In the genomic region with DNA sequence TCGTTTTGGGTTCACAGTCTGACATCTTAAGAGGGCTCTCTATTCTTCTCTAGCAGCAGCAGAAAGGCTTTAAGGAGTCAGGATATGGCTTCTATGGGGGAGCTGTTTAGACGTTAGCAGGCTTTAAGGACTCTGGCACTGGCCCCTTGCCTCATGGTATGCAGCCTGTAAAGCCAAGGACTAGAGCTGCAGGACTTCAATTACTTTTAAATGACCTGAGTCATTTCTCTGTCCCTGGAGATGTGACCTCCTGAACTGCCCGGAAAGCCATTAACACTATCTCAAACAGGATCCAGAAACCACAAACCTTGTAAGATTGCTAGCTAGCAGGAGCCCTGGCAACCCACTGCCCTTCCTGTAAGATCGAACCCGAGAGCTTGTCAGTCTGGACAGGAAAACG, we compare ENCODE assay signal across 25 mouse cellular contexts.
DNase-seq lines count a peak whose midpoint lies in the region; ATAC-seq lines count a peak whose summit lies in the region.
"Had no signal": no experiment of that assay in that cellular context is flagged by ENCODE, and none has a peak within 500 bp of the region (broad histone marks: within the 10 kb centered on the region; RNA-seq: fewer than 3 reads in every experiment).

No protein-coding gene starts in this region.

- no peaks in the 10 kb centered on the region for H3K4me1 ChIP-seq in midbrain, embryonic 11.5 days (ENCODE audit: control insufficient read depth, insufficient read depth, low read length)
- H3K4me1 ChIP-seq in midbrain, embryonic 13.5 days (replicated peaks), result peaks cover 18% of the 10 kb centered on the region
- H3K4me1 ChIP-seq in neural tube, embryonic 11.5 days (ENCODE audit: control insufficient read depth, insufficient read depth, low read length), result no peaks in the 10 kb centered on the region
- 0 out of 2 replicates have a peak, but pooled peaks cover 3% of the 10 kb centered on the region for H3K4me1 ChIP-seq in intestine, embryonic 15.5 days (replicated peaks)
- H3K4me1 ChIP-seq: limb, embryonic 15.5 days had no signal

- 50% methylated on average over 6 of the region's 6 CpGs for WGBS in midbrain, embryonic 11.5 days
- 46% methylated on average over 6 of the region's 6 CpGs for WGBS in midbrain, embryonic 13.5 days
- 28% methylated on average over 6 of the region's 6 CpGs for WGBS in neural tube, embryonic 11.5 days
- 18% methylated on average over 6 of the region's 6 CpGs for WGBS in intestine, embryonic 15.5 days

- no peaks in the 10 kb centered on the region for H3K9me3 ChIP-seq in midbrain, embryonic 11.5 days (ENCODE audit: control insufficient read depth, low read length)
- no peaks in the 10 kb centered on the region for H3K9me3 ChIP-seq in midbrain, embryonic 13.5 days
- no peaks in the 10 kb centered on the region for H3K9me3 ChIP-seq in neural tube, embryonic 11.5 days (ENCODE audit: control insufficient read depth, low read length)
- H3K9me3 ChIP-seq in intestine, embryonic 15.5 days, result no peaks in the 10 kb centered on the region
- H3K9me3 ChIP-seq: heart, embryonic 13.5 days; limb, embryonic 15.5 days; neural tube, embryonic 12.5 days had no signal

- no peaks in the 10 kb centered on the region for H3K36me3 ChIP-seq in midbrain, embryonic 11.5 days (ENCODE audit: control insufficient read depth, insufficient read depth, low read length)
- no peaks in the 10 kb centered on the region for H3K36me3 ChIP-seq in midbrain, embryonic 13.5 days
- H3K36me3 ChIP-seq in neural tube, embryonic 11.5 days (ENCODE audit: control insufficient read depth, insufficient read depth, low read length), result no peaks in the 10 kb centered on the region
- no peaks in the 10 kb centered on the region for H3K36me3 ChIP-seq in intestine, embryonic 15.5 days
- H3K36me3 ChIP-seq: heart, embryonic 13.5 days; limb, embryonic 15.5 days; neural tube, embryonic 12.5 days had no signal

- ATAC-seq in midbrain, embryonic 11.5 days (ENCODE audit: low FRiP score), result peak; percentile 52; the same call in 1 of the 2 replicates
- ATAC-seq in midbrain, embryonic 13.5 days, result no peak
- no peak for ATAC-seq in neural tube, embryonic 11.5 days (ENCODE audit: insufficient read depth, low FRiP score, low TSS enrichment)
- ATAC-seq in intestine, embryonic 15.5 days, result no peak
- ATAC-seq: CD4-positive, CD25-positive, alpha-beta regulatory T cell, adult 4 months; forebrain, postnatal 0 days; hindbrain, embryonic 16.5 days; liver, postnatal 0 days had no signal

- no peak overlapping the region for H3K27ac ChIP-seq in midbrain, embryonic 11.5 days (ENCODE audit: low read depth, low read length)
- no peak overlapping the region for H3K27ac ChIP-seq in midbrain, embryonic 13.5 days
- no peak overlapping the region for H3K27ac ChIP-seq in neural tube, embryonic 11.5 days (ENCODE audit: low read depth, low read length)
- no peak overlapping the region for H3K27ac ChIP-seq in intestine, embryonic 15.5 days
- H3K27ac ChIP-seq: heart, embryonic 13.5 days; limb, embryonic 15.5 days; neural tube, embryonic 12.5 days had no signal

- peak; percentile 76 for DNase-seq in midbrain, embryonic 11.5 days (ENCODE audit: low spot score, missing footprints)
- DNase-seq in embryo, embryonic 10 days (ENCODE audit: low spot score), result peak; percentile 75
- DNase-seq in forelimb bud, embryonic 11.5 days (ENCODE audit: low read depth, low spot score), result peak; percentile 63
- peak; percentile 50 for DNase-seq in neural tube, embryonic 11.5 days (ENCODE audit: low spot score)
- DNase-seq in cerebellum, postnatal 14 days, result no peak
- DNase-seq in gastrocnemius, adult 18-20 months (ENCODE audit: low spot score), result no peak
- DNase-seq: adrenal gland, postnatal 14 days; cerebellum, adult 11 months; cerebellum, postnatal 25 days; forebrain, postnatal 0 days; heart, adult 11 months; kidney, adult 18-20 months; kidney, postnatal 25 days; layer of hippocampus, adult 9-11 months; liver, postnatal 0 days; lung, postnatal 14 days; thymus, postnatal 4 days had no signal

- H3K9ac ChIP-seq in midbrain, embryonic 11.5 days (ENCODE audit: low read length), result no peak overlapping the region
- no peak overlapping the region for H3K9ac ChIP-seq in midbrain, embryonic 13.5 days (replicated peaks)
- H3K9ac ChIP-seq in neural tube, embryonic 11.5 days (ENCODE audit: low read length), result no peak overlapping the region
- no peak overlapping the region for H3K9ac ChIP-seq in intestine, embryonic 15.5 days
- H3K9ac ChIP-seq: forebrain, postnatal 0 days; heart, embryonic 13.5 days; limb, embryonic 15.5 days; liver, postnatal 0 days; neural tube, embryonic 12.5 days had no signal

- no peak overlapping the region for H3K4me2 ChIP-seq in midbrain, embryonic 11.5 days
- no peak overlapping the region for H3K4me2 ChIP-seq in midbrain, embryonic 13.5 days (replicated peaks)
- no peak overlapping the region for H3K4me2 ChIP-seq in neural tube, embryonic 11.5 days (ENCODE audit: low read depth)
- no peak overlapping the region for H3K4me2 ChIP-seq in intestine, embryonic 15.5 days (replicated peaks)
- H3K4me2 ChIP-seq: heart, embryonic 13.5 days; limb, embryonic 15.5 days; neural tube, embryonic 12.5 days had no signal

- no peak overlapping the region for H3K4me3 ChIP-seq in midbrain, embryonic 11.5 days (ENCODE audit: low read depth, low read length)
- no peak overlapping the region for H3K4me3 ChIP-seq in midbrain, embryonic 13.5 days (replicated peaks)
- no peak overlapping the region for H3K4me3 ChIP-seq in neural tube, embryonic 11.5 days (ENCODE audit: low read depth, low read length)
- no peak overlapping the region for H3K4me3 ChIP-seq in intestine, embryonic 15.5 days (replicated peaks)
- H3K4me3 ChIP-seq: heart, embryonic 13.5 days; limb, embryonic 15.5 days; megakaryocyte, embryonic 14.5 days; neural tube, embryonic 12.5 days had no signal

- H3K27me3 ChIP-seq in midbrain, embryonic 11.5 days (ENCODE audit: control insufficient read depth, insufficient read depth, low read length), result no peaks in the 10 kb centered on the region
- H3K27me3 ChIP-seq in midbrain, embryonic 13.5 days, result no peaks in the 10 kb centered on the region
- no peaks in the 10 kb centered on the region for H3K27me3 ChIP-seq in neural tube, embryonic 11.5 days (ENCODE audit: control insufficient read depth, insufficient read depth, low read length)
- no peaks in the 10 kb centered on the region for H3K27me3 ChIP-seq in intestine, embryonic 15.5 days (replicated peaks)
- H3K27me3 ChIP-seq: heart, embryonic 13.5 days; limb, embryonic 15.5 days; megakaryocyte, embryonic 14.5 days; neural tube, embryonic 12.5 days had no signal

Comparison
In these comparisons a context has a peak if more than half of its experiments do, and no peak if none do; other contexts are left out.
1. DNase-seq: peak in midbrain, embryonic 11.5 days (single experiment), embryo, embryonic 10 days (single experiment), forelimb bud, embryonic 11.5 days (single experiment) and neural tube, embryonic 11.5 days (single experiment); none in cerebellum, postnatal 14 days (0 of 2) and gastrocnemius, adult 18-20 months (single experiment).